Mouse (Mus musculus) gonadal fat pad, adult 2 months (tissue): ENCODE results near the gene Arhgap4. TPM values are rescaled to one million over a fixed set of nuclear protein-coding genes. Genes with fewer than 3 reads are reported as not detected.

Source experiments
- DNase-seq: peaks from one replicate; pipeline ENCODE4 v3.0.0-alpha.2; 2012; ENCODE audit warnings: low read depth
- polyA plus RNA-seq: library from polyadenylated mRNA; depleted of rRNA; stranded (reverse); fragments of >200 nt; gene quantifications from 2 replicates; pipeline ENCODE4 v1.2.3, GENCODE M21; 2012

The Arhgap4 gene
- polyA plus RNA-seq, 1 experiment, result 9.2 TPM

DNA sequence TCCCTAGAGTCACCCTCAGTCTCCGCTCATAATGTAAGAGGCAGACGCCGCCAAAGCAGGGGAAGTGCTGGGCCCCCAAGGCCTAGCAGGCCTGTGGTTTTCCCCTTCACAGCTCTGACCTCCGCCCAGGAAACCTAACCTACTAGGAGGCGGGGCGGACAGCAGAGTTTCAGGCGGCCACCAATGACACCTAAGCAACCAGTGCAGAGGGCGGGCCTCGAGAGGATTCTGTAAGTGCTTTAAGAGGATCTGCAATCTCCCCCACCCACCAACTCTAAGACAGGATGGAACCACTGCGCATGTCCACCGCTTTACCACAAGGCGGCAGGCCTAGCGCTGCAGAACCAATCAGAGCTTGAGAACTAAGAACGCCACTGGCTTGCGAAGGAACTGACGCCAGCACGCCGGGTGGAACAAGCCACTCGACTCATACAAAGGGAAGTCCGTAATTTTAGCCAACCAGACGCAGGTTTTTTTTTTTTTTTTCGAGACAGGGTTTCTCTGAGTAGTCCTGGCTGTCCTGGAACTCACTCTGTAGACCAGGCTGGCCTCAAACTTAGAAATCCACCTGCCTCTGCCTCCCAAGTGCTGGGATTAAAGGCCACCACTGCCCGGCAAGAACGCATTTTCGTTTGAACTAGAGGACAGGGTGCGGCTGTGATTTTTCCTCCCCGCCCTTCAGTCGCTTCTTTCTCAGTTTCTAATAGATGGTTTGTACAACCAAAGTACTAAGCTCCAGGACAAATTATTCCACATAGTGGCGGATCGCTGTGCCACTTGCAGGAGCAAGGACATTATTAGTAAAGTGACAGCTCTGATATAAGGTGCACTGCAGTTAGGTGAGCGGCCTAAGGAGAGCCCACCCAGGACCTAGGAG lies 6.6 kb downstream of the Arhgap4 start:
- DNase-seq, result peak; percentile 58

DNA sequence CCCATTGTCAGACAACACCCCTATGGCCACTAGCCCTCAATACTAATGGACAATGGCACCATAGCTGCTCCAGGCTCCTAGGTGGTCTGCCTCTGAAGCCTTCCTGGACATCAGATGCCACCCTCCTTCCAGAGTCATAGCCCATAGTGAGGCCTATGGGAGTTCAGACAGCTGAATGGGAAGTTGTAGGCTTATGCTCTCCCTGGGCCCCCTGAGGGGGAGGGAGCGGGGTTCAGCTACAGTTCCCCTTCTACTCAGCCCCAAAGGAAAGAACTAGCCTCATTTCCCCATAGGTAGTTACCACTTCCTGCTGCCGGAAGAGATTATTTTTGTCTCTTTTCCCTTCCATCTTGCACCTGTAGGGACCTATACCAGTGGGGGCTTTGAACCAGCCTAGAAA lies 10.1 kb downstream of the Arhgap4 start:
- DNase-seq, result no peak

DNA sequence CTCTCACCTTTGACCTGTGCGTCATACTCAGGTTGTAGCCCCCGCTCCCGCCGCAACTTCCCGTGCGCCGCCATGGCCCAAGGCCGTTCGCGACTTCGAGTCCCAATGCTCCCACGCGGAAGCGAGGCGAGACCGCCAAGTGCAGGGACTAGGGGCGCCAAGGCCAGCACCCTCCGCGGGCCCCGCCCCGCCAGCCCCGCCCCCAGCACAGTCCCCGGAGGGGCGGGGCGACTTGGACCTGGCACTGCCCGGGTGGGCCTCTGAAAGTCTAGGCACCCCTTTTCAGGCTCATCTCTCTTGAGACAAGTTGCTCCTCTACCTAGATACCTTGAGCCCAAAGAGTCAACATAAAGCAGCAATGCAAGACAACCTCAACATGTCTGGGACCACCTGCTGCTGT lies 10.5 kb downstream of the Arhgap4 start:
- no peak for DNase-seq

- no peak for DNase-seq
Measured at GRCm38 (mm10) chrX:73910451-73910850, 11.2 kb downstream of the Arhgap4 start.

GRCm38 (mm10) chrX:73910049-73910448 lies 11.6 kb downstream of the Arhgap4 start:
- DNase-seq, result no peak

- no peak for DNase-seq
Measured at GRCm38 (mm10) chrX:73897959-73898358, 23.7 kb downstream of the Arhgap4 start.

DNA sequence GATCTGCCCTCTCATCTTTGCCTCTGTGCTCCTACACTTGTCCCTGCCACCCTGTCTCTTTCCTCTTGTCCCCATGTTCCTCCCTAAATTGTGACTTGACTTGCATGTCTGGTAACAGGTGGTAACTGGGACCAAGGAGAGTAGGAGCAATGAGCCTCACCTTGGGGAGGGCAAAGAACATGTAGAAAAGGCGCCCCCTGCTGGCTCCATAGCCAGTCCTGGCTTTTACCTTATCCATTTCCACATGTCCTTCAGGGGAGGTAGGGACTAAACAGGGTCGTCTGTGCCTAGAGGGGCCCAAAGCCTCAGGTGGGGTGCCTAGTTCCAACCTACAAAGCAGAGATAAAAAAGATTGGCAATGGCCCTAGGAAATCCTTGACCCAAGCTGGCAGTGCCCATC lies 26.0 kb downstream of the Arhgap4 start, which contains the start of gene L1cam:
Gene L1cam (minus strand): TSS at position 387 of the 400 bp plus-strand sequence.
- DNase-seq, result no peak

GRCm38 (mm10) chrX:73892833-73893232 lies 28.8 kb downstream of the Arhgap4 start:
- DNase-seq, result no peak

GRCm38 (mm10) chrX:73891551-73892152 lies 30.0 kb downstream of the Arhgap4 start, which contains the start of gene Avpr2:
Avpr2 (plus strand) TSS chrX:73892102.
- DNase-seq, result no peak

GRCm38 (mm10) chrX:73881463-73881862 lies 40.2 kb downstream of the Arhgap4 start:
- DNase-seq, result no peak

- no peak for DNase-seq
Measured at GRCm38 (mm10) chrX:73881036-73881427, 40.6 kb downstream of the Arhgap4 start.

DNA sequence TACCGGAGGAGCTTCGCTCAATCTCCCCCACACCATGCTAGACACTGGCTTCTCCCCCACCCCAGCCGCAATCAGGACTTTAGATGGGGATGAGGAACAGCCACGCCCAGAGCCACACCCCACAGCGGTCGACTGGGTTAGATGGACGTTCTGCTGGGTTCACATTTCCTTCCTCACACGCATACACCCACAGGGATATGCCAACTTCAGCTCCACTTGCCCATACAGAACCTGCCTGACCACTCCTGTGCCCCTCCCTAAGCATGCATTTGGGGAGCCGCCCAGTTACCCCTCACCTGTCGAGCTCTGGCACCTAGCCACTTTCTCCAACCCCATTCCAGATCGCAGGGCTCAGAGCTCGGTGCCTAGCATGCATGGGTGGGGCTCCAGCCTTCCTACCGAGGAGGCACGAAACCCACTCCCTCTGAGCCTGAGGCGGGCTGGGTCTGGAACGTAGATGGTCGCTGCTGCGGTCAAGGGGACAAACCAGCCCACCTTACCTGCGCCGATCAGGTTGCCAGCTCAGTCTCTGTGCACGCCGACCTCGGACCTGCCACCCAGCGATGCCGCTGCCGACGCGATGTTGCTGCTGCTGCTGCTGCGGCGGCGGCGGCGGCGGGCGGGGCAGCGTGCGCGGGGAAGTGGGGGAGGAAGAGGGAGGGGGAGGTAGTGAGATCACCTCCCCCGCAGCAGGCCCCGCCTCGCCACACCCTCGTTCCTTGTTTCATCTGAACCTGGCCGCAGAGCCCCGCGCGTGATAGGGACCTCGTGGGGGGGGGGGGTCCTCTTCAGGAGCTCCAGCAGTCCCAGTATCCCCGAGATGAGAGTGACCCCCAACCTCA lies 41.3 kb downstream of the Arhgap4 start:
- no peak for DNase-seq

DNA sequence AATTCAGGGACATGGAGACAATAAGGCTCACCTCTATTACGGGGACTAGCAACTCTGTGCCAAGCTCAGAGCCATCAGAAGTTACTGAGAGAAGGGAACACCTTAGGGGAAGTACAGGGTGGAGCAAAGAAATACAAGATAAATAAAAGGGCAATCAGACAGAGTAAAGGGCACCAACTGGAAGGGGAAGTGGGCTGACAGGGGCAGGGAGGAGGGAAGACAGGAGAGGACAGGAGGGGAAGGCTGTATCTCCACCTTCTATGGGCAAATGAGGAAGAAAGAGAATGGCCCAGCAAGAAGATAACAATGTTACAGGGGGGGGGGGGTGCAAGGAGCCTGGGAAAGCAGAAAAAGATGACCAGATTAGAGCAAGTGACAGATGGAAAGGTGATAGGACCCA lies 44.7 kb downstream of the Arhgap4 start:
- DNase-seq, result no peak

DNA sequence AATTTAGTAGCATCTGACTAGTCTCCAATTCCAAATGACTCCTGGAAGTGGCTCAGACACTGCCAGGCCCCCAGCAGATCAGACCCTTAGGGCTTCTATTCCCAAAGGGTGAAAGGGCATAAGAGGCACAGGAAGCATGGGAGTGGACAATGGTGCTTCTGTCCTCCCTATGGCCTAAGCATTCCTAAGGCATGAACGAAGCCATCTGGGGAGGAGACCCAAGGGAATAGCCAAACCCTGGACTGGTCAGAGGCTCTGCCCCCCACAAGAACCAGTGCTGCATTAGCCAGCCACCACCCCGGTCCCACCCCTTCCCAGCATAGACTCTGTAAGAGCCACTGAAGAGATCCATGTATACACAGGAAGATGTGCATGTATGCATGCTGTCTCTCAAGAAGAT lies 45.8 kb downstream of the Arhgap4 start:
- DNase-seq, result no peak

GRCm38 (mm10) chrX:73871956-73872355 lies 49.7 kb downstream of the Arhgap4 start:
- DNase-seq, result no peak

DNA sequence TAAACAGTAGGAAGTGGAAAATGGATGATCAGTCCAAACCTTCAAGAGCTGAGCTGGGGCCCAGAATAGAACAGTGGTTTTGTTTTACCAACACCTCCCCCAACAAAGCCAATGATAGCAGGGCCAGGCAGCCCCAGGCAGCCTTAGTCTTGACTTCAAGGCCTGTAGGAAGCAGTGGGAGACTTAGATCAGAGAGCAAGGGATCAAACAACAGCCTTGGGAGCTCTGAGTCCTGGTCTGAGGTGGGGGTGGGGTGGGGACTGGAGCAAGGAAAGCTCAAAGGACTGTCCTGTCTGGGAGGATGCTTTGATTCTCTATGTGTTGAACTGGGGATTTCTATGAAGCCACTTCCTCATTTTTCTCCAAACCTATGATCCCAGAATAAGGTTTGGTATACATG lies 50.2 kb downstream of the Arhgap4 start:
- DNase-seq, result no peak

- no peak for DNase-seq
Measured at GRCm38 (mm10) chrX:73869334-73869733, 52.3 kb downstream of the Arhgap4 start.

- DNase-seq, result no peak
Measured at GRCm38 (mm10) chrX:73867852-73868251, 53.8 kb downstream of the Arhgap4 start.

GRCm38 (mm10) chrX:73867256-73867655 lies 54.4 kb downstream of the Arhgap4 start:
- no peak for DNase-seq

DNA sequence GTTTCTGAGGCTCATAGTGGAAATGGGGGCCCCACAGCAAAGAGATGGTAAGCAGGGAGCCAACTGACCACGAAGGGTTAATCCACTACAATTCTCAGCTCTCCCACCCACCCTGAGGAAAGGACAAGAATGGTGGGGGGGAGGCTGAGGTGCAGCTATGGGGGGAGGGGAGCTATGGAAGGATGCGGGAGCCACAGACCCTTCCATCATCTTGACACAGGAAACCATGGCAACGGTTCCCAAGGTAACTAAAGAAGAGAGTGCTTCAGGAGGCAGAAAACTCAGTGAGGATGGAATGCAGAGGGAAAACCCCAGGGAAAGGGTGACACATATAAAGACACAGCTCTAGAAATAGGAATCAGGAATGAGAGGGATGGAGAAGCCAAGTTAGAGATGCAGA lies 57.0 kb downstream of the Arhgap4 start:
- DNase-seq, result no peak

- no peak for DNase-seq
Measured at GRCm38 (mm10) chrX:73855087-73855408, 66.6 kb downstream of the Arhgap4 start.

DNA sequence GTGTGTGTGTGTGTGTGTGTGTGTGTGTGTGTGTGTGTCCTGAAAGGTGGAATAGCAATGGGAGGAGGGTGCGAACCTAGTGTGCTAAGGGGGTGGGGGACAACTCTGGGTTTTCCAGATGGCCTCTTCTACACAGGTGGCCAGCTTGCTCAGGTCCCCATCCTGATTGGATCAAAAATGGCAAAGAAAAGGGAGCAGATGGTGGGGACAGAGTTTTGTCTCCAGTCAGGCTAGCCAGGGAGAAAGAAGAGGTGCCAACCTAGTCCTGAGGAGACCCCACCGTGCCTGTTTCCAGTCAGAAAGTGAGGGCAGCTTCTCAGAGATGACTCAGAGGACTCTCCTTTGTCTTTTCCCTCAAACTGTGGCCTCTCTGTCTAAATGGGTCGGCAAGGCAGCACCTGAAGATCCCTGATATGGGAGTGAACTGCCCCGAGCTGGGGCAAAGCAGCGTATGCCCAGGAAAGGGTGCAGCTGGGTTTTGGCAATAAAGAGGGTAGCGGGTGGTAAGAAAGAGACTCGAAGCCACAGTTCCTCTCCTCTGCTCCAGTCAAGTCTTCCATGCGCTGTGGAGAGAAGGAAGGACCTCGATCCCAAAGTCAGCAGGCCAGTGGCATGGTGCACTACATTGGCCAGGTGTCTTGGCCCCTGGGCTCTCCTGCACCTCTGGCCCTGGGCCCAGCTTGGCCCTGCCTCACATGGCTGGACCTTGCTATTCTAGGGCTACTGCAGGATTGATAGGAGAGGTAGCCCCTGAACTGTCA lies 67.2 kb downstream of the Arhgap4 start:
- DNase-seq, result no peak
